In the genomic region with DNA sequence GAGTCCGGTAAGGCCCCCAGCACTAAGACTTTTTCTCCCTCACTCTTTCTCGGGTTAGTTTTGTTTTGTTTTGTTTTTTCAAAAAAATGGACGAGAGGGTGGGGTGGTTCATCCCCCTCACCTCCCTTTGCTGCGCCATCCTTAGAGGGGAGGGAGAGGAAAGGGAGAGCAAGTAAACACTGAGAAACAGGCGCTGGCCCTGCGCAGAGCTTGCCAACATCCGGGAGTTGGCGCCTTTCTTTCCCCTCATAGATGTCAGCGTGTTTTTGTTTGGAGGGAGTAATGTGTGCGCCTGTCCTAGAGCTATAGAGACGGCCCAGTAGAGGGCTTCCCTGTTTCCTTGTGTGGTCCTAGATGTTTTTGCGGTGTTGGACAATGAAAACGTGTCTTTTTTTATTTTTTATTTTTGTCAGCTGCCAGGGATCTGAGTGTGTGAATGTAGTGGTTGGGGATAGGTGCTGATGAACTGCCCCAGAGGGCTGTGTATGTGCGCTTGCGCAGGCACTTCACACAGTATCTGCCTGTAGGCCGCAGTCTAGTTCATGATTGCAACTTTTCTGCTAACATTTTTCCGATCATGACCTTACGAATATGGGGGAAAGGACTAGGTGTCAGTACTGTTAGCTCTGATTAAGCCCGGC, we compare ENCODE assay signal across 8 mouse cellular contexts. TPM values are rescaled to one million over a fixed set of nuclear protein-coding genes. Genes with fewer than 3 reads are reported as not detected.
DNase-seq lines count a peak whose midpoint lies in the region; ATAC-seq and TF ChIP-seq lines count a peak whose summit lies in the region.

No protein-coding gene starts in this region.

- DNase-seq in G1E (ENCODE audit: low spot score): peak; percentile 27
- DNase-seq in cerebellum, adult 2 months: peak; percentile 86 to 87
- peak; percentile 87 for DNase-seq in forebrain, postnatal 0 days
- peak; percentile 77 to 85 for DNase-seq in heart, postnatal 36 days
- DNase-seq in layer of hippocampus, adult 8-10 months (ENCODE audit: low spot score in 2 of 2): peak; percentile 78 to 80
- peak; percentile 91 for DNase-seq in lung, embryonic 14.5 days
- peak; percentile 50 to 72 for DNase-seq in thymus, adult 18-20 months

- under 1% methylated on average over 19 of the region's 19 CpGs for WGBS in cerebellum, adult 2 months
- under 1% methylated on average over 19 of the region's 19 CpGs for whole genome bisulfite sequencing in forebrain, postnatal 0 days
- WGBS in lung, embryonic 14.5 days: 3% methylated on average over 19 of the region's 19 CpGs
- WGBS in olfactory bulb, adult 2 months: 1% methylated on average over 19 of the region's 19 CpGs

- intact Hi-C loops in heart, postnatal 36 days (cut with DNase I): loop anchor here (2.0 kb wide), 1 partner anchor 36 kb away; the partner anchor contains the start of gene Numa1

- H3K36me3 ChIP-seq in G1E (replicated peaks): peaks cover 26% of the 10 kb centered on the region
- no peaks in the 10 kb centered on the region for H3K36me3 ChIP-seq in forebrain, postnatal 0 days (ENCODE audit: insufficient read depth)
- H3K36me3 ChIP-seq in lung, embryonic 14.5 days (ENCODE audit: insufficient read depth): 0 out of 2 replicates have a peak, but pooled peaks cover 5% of the 10 kb centered on the region

- peaks cover 60% of the 10 kb centered on the region for H3K4me1 ChIP-seq in G1E (ENCODE audit: insufficient read depth, low read depth, low read length)
- H3K4me1 ChIP-seq in cerebellum, adult 2 months (ENCODE audit: control insufficient read depth, insufficient read depth, low read length): peaks cover 11% of the 10 kb centered on the region; the same call in 1 of the 2 replicates
- peaks cover 14% of the 10 kb centered on the region for H3K4me1 ChIP-seq in forebrain, postnatal 0 days (ENCODE audit: insufficient read depth)
- H3K4me1 ChIP-seq in lung, embryonic 14.5 days (ENCODE audit: insufficient read depth): peaks cover 25% of the 10 kb centered on the region
- peaks cover 13% of the 10 kb centered on the region for H3K4me1 ChIP-seq in olfactory bulb, adult 2 months (ENCODE audit: control insufficient read depth, insufficient read depth, low read length)

- no peaks in the 10 kb centered on the region for H3K27me3 ChIP-seq in G1E (ENCODE audit: insufficient read depth, low read length)
- H3K27me3 ChIP-seq in cerebellum, adult 2 months (ENCODE audit: control insufficient read depth, insufficient read depth, low read length): no peaks in the 10 kb centered on the region
- H3K27me3 ChIP-seq in forebrain, postnatal 0 days (ENCODE audit: insufficient read depth, low read length): no peaks in the 10 kb centered on the region
- H3K27me3 ChIP-seq in lung, embryonic 14.5 days (ENCODE audit: insufficient read depth, low read length): no peaks in the 10 kb centered on the region

- H3K27ac ChIP-seq in cerebellum, adult 2 months (ENCODE audit: insufficient read depth, low read length): peak overlapping the region; percentile 71
- peak overlapping the region; percentile 99 for H3K27ac ChIP-seq in forebrain, postnatal 0 days (ENCODE audit: low read depth, low read length)
- H3K27ac ChIP-seq in lung, embryonic 14.5 days (ENCODE audit: low read depth): peak overlapping the region; percentile 100
- H3K27ac ChIP-seq in olfactory bulb, adult 2 months (ENCODE audit: insufficient read depth, low read depth, low read length): peak overlapping the region; percentile 88

- ATAC-seq in G1E (ENCODE audit: extremely low read depth, insufficient number of reproducible peaks, low FRiP score, poor library complexity, severe bottlenecking): peak; percentile 36; the same call in 1 of the 2 replicates
- ATAC-seq in forebrain, postnatal 0 days: peak; percentile 77
- peak; percentile 70 for ATAC-seq in lung, embryonic 14.5 days (ENCODE audit: insufficient read depth)

- peak overlapping the region; percentile 74 for H3K4me2 ChIP-seq in forebrain, postnatal 0 days (ENCODE audit: low read depth)
- H3K4me2 ChIP-seq in lung, embryonic 14.5 days: peak overlapping the region; percentile 69

- no peak for TF ChIP-seq CTCF in G1E (IDR thresholded peaks at IDR 0.05; ENCODE audit: low read depth, low read length)
- no peak for TF ChIP-seq CTCF in cerebellum, adult 2 months (IDR thresholded peaks at IDR 0.05; ENCODE audit: borderline replicate concordance, insufficient read depth, low read depth, low read length)
- TF ChIP-seq CTCF in forebrain, postnatal 0 days (IDR thresholded peaks at IDR 0.05; ENCODE audit: low read depth): peak; percentile 15; the same call in 1 of the 2 replicates
- TF ChIP-seq CTCF in lung, embryonic 14.5 days (IDR thresholded peaks at IDR 0.05; ENCODE audit: low read depth): no peak; the same call in 1 of the 2 replicates
- TF ChIP-seq CTCF in olfactory bulb, adult 2 months (IDR thresholded peaks at IDR 0.05; ENCODE audit: insufficient read depth, low read depth, low read length): no peak

- peak overlapping the region; percentile 77 for H3K4me3 ChIP-seq in G1E (ENCODE audit: low read depth, low read length)
- H3K4me3 ChIP-seq in cerebellum, adult 2 months (replicated peaks; ENCODE audit: insufficient read depth, low read depth, low read length): peak overlapping the region; percentile 71
- peak overlapping the region; percentile 75 for H3K4me3 ChIP-seq in forebrain, postnatal 0 days (ENCODE audit: low read depth, low read length)
- H3K4me3 ChIP-seq in lung, embryonic 14.5 days (ENCODE audit: low read depth, low read length): peak overlapping the region; percentile 69
- peak overlapping the region; percentile 95 for H3K4me3 ChIP-seq in olfactory bulb, adult 2 months (ENCODE audit: insufficient read depth, low read depth, low read length)

- H3K9ac ChIP-seq in forebrain, postnatal 0 days: peak overlapping the region; percentile 93
- H3K9ac ChIP-seq in lung, embryonic 14.5 days: peak overlapping the region; percentile 84

- no peaks in the 10 kb centered on the region for H3K9me3 ChIP-seq in G1E (replicated peaks)
- no peaks in the 10 kb centered on the region for H3K9me3 ChIP-seq in forebrain, postnatal 0 days (ENCODE audit: low read length)
- no peaks in the 10 kb centered on the region for H3K9me3 ChIP-seq in lung, embryonic 14.5 days (ENCODE audit: low read depth, low read length)

- peak; percentile 31; the same call in 1 of the 2 replicates for TF ChIP-seq POLR2A in cerebellum, adult 2 months (IDR thresholded peaks at IDR 0.05; ENCODE audit: borderline replicate concordance, insufficient read depth, low read length)
- no peak for TF ChIP-seq POLR2A in olfactory bulb, adult 2 months (IDR thresholded peaks at IDR 0.05; ENCODE audit: insufficient read depth, low read depth, low read length)

RNA-seq across cellular contexts. Expression of gene Numa1, which starts 37.0 kb away (rescaled TPM):
- total RNA-seq in G1E (2014; fragmentation: Nextera tagmentation): 134 and 189 TPM in 2 replicates
- total RNA-seq in G1E (2017): 120 and 125 TPM in 2 replicates
- polyA plus RNA-seq in G1E (2012): 106 and 112 TPM in 2 replicates
- 89.0 and 97.5 TPM in 2 replicates for polyA plus RNA-seq in cerebellum, adult 2 months (2012; rRNA removed)
- total RNA-seq in forebrain, postnatal 0 days (2014; rRNA removed): 58.3 and 74.2 TPM in 2 replicates
- polyA plus RNA-seq in forebrain, postnatal 0 days (2015; fragmentation: Nextera tagmentation; extraction: Ambion mirVana): 18.1 and 24.3 TPM in 2 replicates
- total RNA-seq in heart, postnatal 36 days (2021): 10 to 100 TPM; 97.8 to 98.6 TPM
- 100 to 1,000 TPM in 3 of 4 experiments, 10 to 100 TPM in 1; 99.7 to 129 (median 117) TPM for total RNA-seq in layer of hippocampus, adult 8-10 months (2022)
- polyA plus RNA-seq in lung, embryonic 14.5 days (2014; fragmentation: Nextera tagmentation; extraction: Ambion mirVana): 109 TPM in 2 replicates
- polyA plus RNA-seq in olfactory bulb, adult 2 months (2012; ENCODE audit: insufficient read depth, insufficient read length, low replicate concordance, missing spikeins): 257 TPM in 1 of 2 replicates, not detected in the other

RNA-seq across cellular contexts. Expression of gene Lrrc51, which starts 37.2 kb away (rescaled TPM):
- total RNA-seq in G1E (2014; fragmentation: Nextera tagmentation) (12.4 and 17.7 TPM in 2 replicates), G1E (2017) (2.9 and 4.1 TPM in 2 replicates)
- 0.53 and 0.65 TPM in 2 replicates for polyA plus RNA-seq in G1E (2012)
- polyA plus RNA-seq in cerebellum, adult 2 months (2012; rRNA removed): 10.2 and 12.4 TPM in 2 replicates
- total RNA-seq in forebrain, postnatal 0 days (2014; rRNA removed): 4.8 and 5.4 TPM in 2 replicates
- polyA plus RNA-seq in forebrain, postnatal 0 days (2015; fragmentation: Nextera tagmentation; extraction: Ambion mirVana): 9.1 and 10.6 TPM in 2 replicates
- 1 to 10 TPM; 3.6 to 5.2 TPM for total RNA-seq in heart, postnatal 36 days (2021)
- total RNA-seq in layer of hippocampus, adult 8-10 months (2022): 1 to 10 TPM; 5.8 to 7.9 (median 6.1) TPM
- polyA plus RNA-seq in lung, embryonic 14.5 days (2014; fragmentation: Nextera tagmentation; extraction: Ambion mirVana): 7.7 and 8.3 TPM in 2 replicates
- polyA plus RNA-seq in olfactory bulb, adult 2 months (2012; ENCODE audit: insufficient read depth, insufficient read length, low replicate concordance, missing spikeins): not detected in 2 replicates

RNA-seq across cellular contexts. Expression of gene Il18bp, which starts 47.5 kb away (rescaled TPM):
- total RNA-seq in G1E (2014; fragmentation: Nextera tagmentation) (4.2 and 6.5 TPM in 2 replicates), G1E (2017) (2.5 and 2.7 TPM in 2 replicates)
- 1.8 TPM in 2 replicates for polyA plus RNA-seq in G1E (2012)
- 13.7 and 14.6 TPM in 2 replicates for polyA plus RNA-seq in cerebellum, adult 2 months (2012; rRNA removed)
- total RNA-seq in forebrain, postnatal 0 days (2014; rRNA removed): 9.5 and 11.2 TPM in 2 replicates
- 1.7 and 2.8 TPM in 2 replicates for polyA plus RNA-seq in forebrain, postnatal 0 days (2015; fragmentation: Nextera tagmentation; extraction: Ambion mirVana)
- 1 to 10 TPM; 7.3 to 8.6 TPM for total RNA-seq in heart, postnatal 36 days (2021)
- 10 to 100 TPM in 3 of 4 experiments, 1 to 10 TPM in 1; 8.3 to 12.9 (median 11.1) TPM for total RNA-seq in layer of hippocampus, adult 8-10 months (2022)
- 2.2 and 2.6 TPM in 2 replicates for polyA plus RNA-seq in lung, embryonic 14.5 days (2014; fragmentation: Nextera tagmentation; extraction: Ambion mirVana)
- not detected in 2 replicates for polyA plus RNA-seq in olfactory bulb, adult 2 months (2012; ENCODE audit: insufficient read depth, insufficient read length, low replicate concordance, missing spikeins)

Comparison
In these comparisons a context has a peak if more than half of its experiments do, and no peak if none do; other contexts are left out.
1. Peak in every context shown above with its lines: DNase-seq, ATAC-seq, H3K4me3 ChIP-seq and H3K27ac ChIP-seq.
2. DNase-seq: peak in every context shown above with its lines; median percentile 91 in lung, embryonic 14.5 days; 87 in forebrain, postnatal 0 days; 86 in cerebellum, adult 2 months; 81 in heart, postnatal 36 days; 79 in layer of hippocampus, adult 8-10 months; 61 in thymus, adult 18-20 months; 27 in G1E.